Mouse (Mus musculus) intestine, embryonic 14.5 days (tissue): ENCODE measurements around the gene Srrm3. TPM values are rescaled to one million over a fixed set of nuclear protein-coding genes. Genes with fewer than 3 reads are reported as not detected.

ENCODE experiments used
- ATAC-seq: fragments of 200-750 bp; cut with Nextera tagmentation; replicated peaks from 2 replicates; pipeline ENCODE4 v1.8.0; 2017; ENCODE audit warnings: low read depth, moderate number of reproducible peaks, moderate TSS enrichment, moderate library complexity; ENCODE audit not compliant: low FRiP score, low TSS enrichment
- DNase-seq: peaks from one replicate; pipeline ENCODE4 v3.0.0-alpha.2; 2018; ENCODE audit warnings: low spot score
- H3K27ac ChIP-seq: fragments of 300-500 bp; sonication (generic); 2 replicates; pipeline ENCODE4 v1.5.1; 2014; ENCODE audit warnings: low read depth, mild to moderate bottlenecking, control low read depth
- H3K27me3 ChIP-seq: fragments of 300-500 bp; sonication (generic); replicated peaks from 2 replicates; pipeline ENCODE4 v1.6.1; 2014; ENCODE audit warnings: low read length, control low read depth; ENCODE audit not compliant: control insufficient read depth, insufficient read depth
- H3K36me3 ChIP-seq: fragments of 300-500 bp; sonication (generic); 2 replicates; pipeline ENCODE4 v1.6.1; 2014; ENCODE audit warnings: low read length, control low read depth; ENCODE audit not compliant: control insufficient read depth, insufficient read depth
- H3K4me1 ChIP-seq: fragments of 300-500 bp; sonication (generic); replicated peaks from 2 replicates; pipeline ENCODE4 v1.6.1; 2014; ENCODE audit warnings: low read length, control low read depth, mixed read lengths; ENCODE audit not compliant: control insufficient read depth, insufficient read depth
- H3K4me2 ChIP-seq: fragments of 300-500 bp; sonication (generic); 2 replicates; pipeline ENCODE4 v1.6.1; 2014; ENCODE audit warnings: low read length
- H3K4me3 ChIP-seq: fragments of 300-500 bp; sonication (generic); 2 replicates; pipeline ENCODE4 v1.5.1; 2014; ENCODE audit warnings: low read depth, low read length, control low read depth, mixed read lengths
- H3K9ac ChIP-seq: fragments of 300-500 bp; sonication (generic); 2 replicates; pipeline ENCODE4 v1.6.1; 2014; ENCODE audit warnings: mild to moderate bottlenecking, low read length
- H3K9me3 ChIP-seq: fragments of 300-500 bp; sonication (generic); 2 replicates; pipeline ENCODE4 v1.6.1; 2016; ENCODE audit warnings: low read length, control low read depth; ENCODE audit not compliant: control insufficient read depth
- WGBS: fragments of 180-500 bp; shearing (Covaris S2); extraction: QIAGEN DNeasy Blood & Tissue Kit; methylation state at CpG from one replicate; pipeline ENCODE4 v1.1.7; 2014; 5-methylcytosine and 5-hydroxymethylcytosine counted together
- polyA plus RNA-seq: library from polyadenylated mRNA; unstranded; fragments of >200 nt; fragmentation: Nextera tagmentation; extraction: Ambion mirVana; gene quantifications from 2 replicates; pipeline ENCODE4 v1.2.1, GENCODE M21; 2014

Gene Srrm3
- polyA plus RNA-seq, 1 experiment from 2014 or later, result 2.7 TPM

GRCm38 (mm10) chr5:135834769-135835491, 28.2 kb downstream of the Srrm3 start:
- H3K27ac ChIP-seq, result no peak overlapping the region

GRCm38 (mm10) chr5:135835492-135835858, 28.8 kb downstream of the Srrm3 start:
- Histone ChIP-seq H3K9ac (no peak overlapping the region), H3K4me2 (peak overlapping the region; percentile 91), H3K27ac (no peak overlapping the region), H3K27me3 (peaks cover 10% of the 10 kb centered on the region; the same call in 1 of the 2 replicates), H3K4me3 (peak overlapping the region; percentile 43), H3K4me1 (peaks cover 7% of the 10 kb centered on the region), H3K9me3 (no peaks in the 10 kb centered on the region), H3K36me3 (no peaks in the 10 kb centered on the region)
- no peak for DNase-seq
- peak; percentile 70; the same call in 1 of the 2 replicates for ATAC-seq
- 2% methylated on average over 12 of the region's 12 CpGs for WGBS

More at GRCm38 (mm10) chr5:135834769-135835491, 28.2 kb downstream of the Srrm3 start:
- ATAC-seq, result peak; percentile 89
- H3K27me3 ChIP-seq, result peaks cover 10% of the 10 kb centered on the region; the same call in 1 of the 2 replicates
- WGBS, result 1% methylated on average over 47 of the region's 47 CpGs
- H3K4me3 ChIP-seq, result peak overlapping the region; percentile 43
- H3K9ac ChIP-seq, result peak overlapping the region; percentile 22; the same call in 1 of the 2 replicates
- DNase-seq, result peak; percentile 94
- H3K36me3 ChIP-seq, result no peaks in the 10 kb centered on the region
- H3K4me2 ChIP-seq, result peak overlapping the region; percentile 91
- peaks cover 7% of the 10 kb centered on the region for H3K4me1 ChIP-seq
- no peaks in the 10 kb centered on the region for H3K9me3 ChIP-seq

- Histone ChIP-seq H3K4me2 (peak overlapping the region; percentile 91), H3K27ac (no peak overlapping the region), H3K4me1 (peaks cover 7% of the 10 kb centered on the region), H3K4me3 (no peak overlapping the region), H3K27me3 (peaks cover 10% of the 10 kb centered on the region; the same call in 1 of the 2 replicates), H3K36me3 (no peaks in the 10 kb centered on the region), H3K9me3 (no peaks in the 10 kb centered on the region), H3K9ac (no peak overlapping the region)
- DNase-seq, result no peak
- WGBS, result 18% methylated on average over 12 of the region's 12 CpGs
- ATAC-seq, result peak; percentile 36; the same call in 1 of the 2 replicates
Measured at GRCm38 (mm10) chr5:135835981-135836380, 29.3 kb downstream of the Srrm3 start.

GRCm38 (mm10) chr5:135841651-135842050, 35.0 kb downstream of the Srrm3 start:
- H3K4me1 ChIP-seq, result no peaks in the 10 kb centered on the region
- DNase-seq (no peak), ATAC-seq (no peak)
- no peaks in the 10 kb centered on the region for H3K36me3 ChIP-seq
- H3K9ac ChIP-seq, result no peak overlapping the region
- 81% methylated on average over 6 of the region's 6 CpGs for WGBS
- no peaks in the 10 kb centered on the region for H3K9me3 ChIP-seq
- 0 out of 2 replicates have a peak, but pooled peaks cover 3% of the 10 kb centered on the region for H3K27me3 ChIP-seq
- no peak overlapping the region for H3K4me3 ChIP-seq
- no peak overlapping the region for H3K4me2 ChIP-seq
- H3K27ac ChIP-seq, result no peak overlapping the region

- H3K27ac ChIP-seq, result no peak overlapping the region
- no peak overlapping the region for H3K4me2 ChIP-seq
- DNase-seq (peak; percentile 85), ATAC-seq (no peak)
- no peak overlapping the region for H3K4me3 ChIP-seq
- no peaks in the 10 kb centered on the region for H3K4me1 ChIP-seq
- no peak overlapping the region for H3K9ac ChIP-seq
- H3K36me3 ChIP-seq, result no peaks in the 10 kb centered on the region
- WGBS, result 18% methylated on average over 5 of the region's 5 CpGs
- no peaks in the 10 kb centered on the region for H3K9me3 ChIP-seq
- H3K27me3 ChIP-seq, result no peaks in the 10 kb centered on the region
Measured at GRCm38 (mm10) chr5:135843418-135843817, 36.7 kb downstream of the Srrm3 start.

- H3K4me3 ChIP-seq, result no peak overlapping the region
- no peak for ATAC-seq
- no peak overlapping the region for H3K9ac ChIP-seq
- H3K4me2 ChIP-seq, result no peak overlapping the region
- H3K27me3 ChIP-seq, result peaks cover 5% of the 10 kb centered on the region
- no peaks in the 10 kb centered on the region for H3K9me3 ChIP-seq
- 80% methylated on average over 13 of the region's 13 CpGs for WGBS
- no peak overlapping the region for H3K27ac ChIP-seq
- H3K4me1 ChIP-seq, result no peaks in the 10 kb centered on the region
- no peak for DNase-seq
- no peaks in the 10 kb centered on the region for H3K36me3 ChIP-seq
Measured at GRCm38 (mm10) chr5:135845676-135846320, 39.1 kb downstream of the Srrm3 start.

GRCm38 (mm10) chr5:135847460-135847859, 40.8 kb downstream of the Srrm3 start:
- H3K36me3 ChIP-seq, result no peaks in the 10 kb centered on the region
- no peak overlapping the region for H3K4me3 ChIP-seq
- H3K27ac ChIP-seq, result no peak overlapping the region
- H3K27me3 ChIP-seq, result peaks cover 20% of the 10 kb centered on the region
- no peak overlapping the region for H3K9ac ChIP-seq
- DNase-seq, result no peak
- ATAC-seq, result no peak
- no peak overlapping the region for H3K4me2 ChIP-seq
- 67% methylated on average over 4 of the region's 4 CpGs for WGBS
- H3K9me3 ChIP-seq, result no peaks in the 10 kb centered on the region
- H3K4me1 ChIP-seq, result no peaks in the 10 kb centered on the region

- H3K36me3 ChIP-seq, result no peaks in the 10 kb centered on the region
Measured at GRCm38 (mm10) chr5:135847881-135848280, 41.2 kb downstream of the Srrm3 start.

More at GRCm38 (mm10) chr5:135847881-135848280, 41.2 kb downstream of the Srrm3 start:
- Histone ChIP-seq H3K27me3 (peaks cover 24% of the 10 kb centered on the region), H3K9ac (no peak overlapping the region), H3K27ac (no peak overlapping the region), H3K9me3 (no peaks in the 10 kb centered on the region), H3K4me2 (no peak overlapping the region), H3K4me1 (no peaks in the 10 kb centered on the region), H3K4me3 (no peak overlapping the region)
- WGBS, result 82% methylated on average over 3 of the region's 3 CpGs
- DNase-seq (no peak), ATAC-seq (no peak)
